Mouse (Mus musculus) spleen, embryonic (tissue): ENCODE measurements around the gene Stpg3.

Source experiments
- CTCF ChIA-PET: fragments of 350-600 bp; sonication (Branson Sonifier 250); formaldehyde crosslinking; loops from one replicate; lab custom pipeline; 2022; lab: Charles Lee

The Stpg3 gene

GRCm38 (mm10) chr2:25214444-25214843 lies at the start of gene Stpg3:
Stpg3 (minus strand) TSS chr2:25214637.
- CTCF ChIA-PET = no interaction called here

DNA sequence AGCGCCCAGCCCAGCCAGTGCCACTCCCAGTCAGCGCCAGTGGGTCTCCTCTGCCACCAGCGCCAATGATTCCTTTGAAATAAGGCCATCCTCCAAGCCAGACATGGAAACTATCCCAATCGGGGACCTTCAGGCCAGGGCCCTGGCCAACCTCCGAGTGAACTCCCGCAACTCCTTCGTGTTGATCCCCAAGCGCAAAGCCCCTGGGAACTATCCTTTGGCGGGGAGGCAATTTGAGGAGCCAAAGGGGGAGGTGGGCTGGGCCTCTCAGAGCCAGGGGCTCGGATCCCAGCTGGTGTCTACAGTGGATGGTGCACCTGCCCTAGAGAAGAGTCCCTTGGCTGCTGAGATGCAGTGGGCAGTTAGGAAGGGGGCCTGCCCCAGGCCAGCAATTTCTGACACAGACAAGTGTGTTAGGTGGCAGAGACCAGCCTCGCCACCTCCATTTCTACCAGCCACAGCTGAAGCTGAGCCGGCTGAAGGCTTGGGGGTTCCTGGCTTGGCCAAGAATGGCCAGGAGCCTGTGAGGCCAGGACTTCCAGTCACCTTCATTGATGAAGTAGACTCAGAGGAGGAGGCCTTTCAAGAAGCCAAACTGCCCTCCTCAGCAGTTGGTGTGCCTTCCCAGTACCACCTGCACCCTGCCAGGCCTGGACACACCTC lies 49.3 kb upstream of the Stpg3 start:
- CTCF ChIA-PET = no interaction called here

DNA sequence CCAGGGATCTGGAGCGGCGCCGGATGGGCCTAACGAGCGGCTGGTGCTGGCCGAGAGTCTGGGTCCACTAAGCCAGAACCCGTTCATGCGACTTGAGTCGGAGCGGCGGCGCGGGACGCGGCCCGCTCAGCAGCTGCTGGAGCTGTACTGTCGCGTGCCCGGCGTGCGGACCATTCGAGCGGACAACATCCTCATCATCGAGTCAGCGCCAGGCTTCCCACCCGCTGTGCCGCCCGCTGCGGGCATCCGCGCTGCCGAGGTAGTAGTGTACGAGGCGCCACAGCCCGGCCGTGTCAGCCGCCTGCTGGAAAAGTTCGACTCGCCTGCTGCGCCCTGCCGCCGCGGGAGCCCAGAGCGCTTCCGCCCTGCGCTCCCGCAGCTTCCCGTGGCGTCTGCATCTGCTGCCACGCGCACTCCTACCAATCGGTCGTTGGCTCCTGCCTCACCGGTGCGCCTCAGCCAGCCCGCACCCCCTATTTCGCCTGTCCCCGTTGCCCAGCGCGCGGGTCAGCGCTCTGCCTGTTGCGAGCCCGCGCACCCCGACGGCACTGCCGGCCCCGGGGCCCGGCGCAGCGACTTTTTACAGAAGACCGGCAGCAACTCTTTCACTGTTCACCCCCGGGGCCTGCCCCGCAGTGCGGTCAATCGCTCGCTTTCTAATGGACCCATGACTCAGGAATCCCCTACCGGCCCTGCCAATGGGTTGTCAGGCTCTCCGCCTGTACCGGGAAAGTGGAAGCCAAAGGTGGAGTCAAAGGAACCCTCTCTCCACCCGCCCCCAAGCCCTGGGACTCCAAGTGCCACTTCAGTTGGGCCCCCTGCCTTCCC lies 48.6 kb upstream of the Stpg3 start:
- CTCF ChIA-PET = interaction anchor here (0.8 kb wide), 1 partner anchor 9 kb away, joined by 5 read pairs; the partner anchor contains the start of genes Anapc2 and Ssna1

DNA sequence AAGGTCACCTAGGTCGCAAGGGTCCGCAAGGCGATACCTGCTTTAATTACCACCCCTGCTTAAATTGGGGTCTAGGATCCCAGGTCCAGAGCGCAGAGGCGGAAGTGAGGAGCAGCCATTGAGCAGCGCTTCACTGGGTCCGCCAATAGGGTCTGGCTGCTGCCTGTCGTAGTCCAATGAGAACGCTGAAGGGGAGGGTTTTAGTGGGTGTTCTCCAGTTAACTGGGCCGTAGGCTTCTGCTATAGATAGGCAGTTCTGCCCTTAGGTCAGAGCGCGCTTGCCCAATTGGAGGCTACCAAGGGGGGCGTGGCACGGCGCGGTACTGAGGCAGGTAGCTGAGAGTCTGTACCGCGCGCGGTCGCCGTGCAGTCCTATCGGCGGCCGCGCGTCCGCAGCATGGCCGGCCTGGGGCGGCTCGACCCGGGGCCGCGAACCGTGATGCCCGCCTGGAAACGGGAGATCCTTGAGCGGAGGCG lies 47.9 kb upstream of the Stpg3 start, which contains the start of gene Tprn:
Gene Tprn, plus strand, starts transcription at position 328 of the 477 bp plus-strand sequence.
- CTCF ChIA-PET = interaction anchor here (0.6 to 0.8 kb wide), 2 partner anchors 9 to 68 kb away, joined by 5 to 7 read pairs; partner anchors contain the start of genes Anapc2 and Ssna1

GRCm38 (mm10) chr2:25261870-25262269 lies 47.4 kb upstream of the Stpg3 start:
- CTCF ChIA-PET = interaction anchor here (0.6 kb wide), 1 partner anchor 67 kb away, joined by 7 read pairs; no protein-coding TSS in a partner anchor

DNA sequence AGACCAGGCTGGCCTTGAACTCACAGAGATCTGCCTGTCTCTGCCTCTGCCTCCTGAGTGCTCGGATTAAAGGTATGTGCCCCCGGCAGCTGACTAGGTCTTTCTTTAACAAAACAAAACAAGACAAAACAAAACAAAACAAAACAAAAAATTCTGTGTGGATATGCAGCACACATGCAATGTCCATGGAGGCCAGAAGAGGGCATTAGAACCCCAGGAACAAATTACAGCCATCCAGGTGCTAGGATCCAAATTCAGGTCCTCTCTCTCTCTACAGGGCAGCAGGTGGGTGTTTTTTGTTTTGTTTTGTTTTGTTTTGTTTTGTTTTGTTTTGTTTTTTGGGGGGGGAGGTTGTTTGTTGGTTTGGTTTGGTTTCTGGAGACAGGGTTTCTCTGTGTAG lies 44.5 kb upstream of the Stpg3 start:
- CTCF ChIA-PET = no interaction called here

DNA sequence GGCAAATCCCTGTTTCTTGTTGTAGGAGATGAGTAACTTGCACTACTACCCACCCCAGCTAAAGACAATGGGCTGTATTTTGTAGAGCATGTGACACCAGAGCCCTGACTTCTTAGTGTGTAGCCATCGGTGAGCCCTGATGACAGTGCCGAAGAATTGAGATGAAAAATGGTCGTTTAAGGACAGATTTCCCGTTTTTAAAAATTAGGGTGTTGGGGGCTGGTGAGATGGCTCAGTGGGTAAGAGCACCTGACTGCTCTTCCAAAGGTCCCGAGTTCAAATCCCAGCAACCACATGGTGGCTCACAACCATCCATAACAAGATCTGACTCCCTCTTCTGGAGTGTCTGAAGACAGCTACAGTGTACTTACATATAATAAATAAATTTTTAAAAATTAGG lies 42.8 kb upstream of the Stpg3 start:
- CTCF ChIA-PET = interaction anchor here (0.6 to 0.7 kb wide), 2 partner anchors 60 to 154 kb away, joined by 3 to 5 read pairs; no protein-coding TSS in a partner anchor

DNA sequence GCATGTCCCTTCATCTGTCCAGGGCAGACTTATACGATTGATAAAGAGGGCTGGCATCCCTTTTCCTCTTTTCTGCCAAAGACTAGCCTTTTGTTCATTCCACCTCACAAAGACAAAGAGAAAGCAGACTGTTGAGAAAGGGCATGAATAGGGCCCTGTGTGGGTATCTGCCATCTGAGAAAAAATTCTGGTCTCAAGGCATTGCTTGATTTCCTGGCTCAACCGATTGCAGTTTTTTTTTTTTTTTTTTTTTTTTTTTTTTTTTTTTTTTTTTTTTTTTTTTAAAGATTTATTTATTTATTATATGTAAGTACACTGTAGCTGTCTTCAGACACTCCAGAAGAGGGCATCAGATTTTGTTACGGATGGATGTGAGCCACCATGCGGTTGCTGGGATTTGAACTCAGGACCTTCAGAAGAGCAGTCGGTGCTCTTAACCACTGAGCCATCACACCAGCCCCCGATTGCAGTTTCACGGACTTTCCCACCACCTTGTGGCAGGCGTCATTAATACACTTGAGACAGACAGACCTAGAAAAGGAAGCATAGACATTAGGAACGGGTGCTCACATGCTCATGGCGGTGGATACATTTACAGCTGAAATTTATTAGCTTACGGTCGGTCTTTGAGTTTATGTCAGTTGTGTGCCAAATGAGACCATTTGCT lies 42.1 kb upstream of the Stpg3 start:
- CTCF ChIA-PET = interaction anchor here (0.6 to 1.5 kb wide), 4 partner anchors 28 to 154 kb away, joined by 3 to 5 read pairs (median 4); no protein-coding TSS in a partner anchor

DNA sequence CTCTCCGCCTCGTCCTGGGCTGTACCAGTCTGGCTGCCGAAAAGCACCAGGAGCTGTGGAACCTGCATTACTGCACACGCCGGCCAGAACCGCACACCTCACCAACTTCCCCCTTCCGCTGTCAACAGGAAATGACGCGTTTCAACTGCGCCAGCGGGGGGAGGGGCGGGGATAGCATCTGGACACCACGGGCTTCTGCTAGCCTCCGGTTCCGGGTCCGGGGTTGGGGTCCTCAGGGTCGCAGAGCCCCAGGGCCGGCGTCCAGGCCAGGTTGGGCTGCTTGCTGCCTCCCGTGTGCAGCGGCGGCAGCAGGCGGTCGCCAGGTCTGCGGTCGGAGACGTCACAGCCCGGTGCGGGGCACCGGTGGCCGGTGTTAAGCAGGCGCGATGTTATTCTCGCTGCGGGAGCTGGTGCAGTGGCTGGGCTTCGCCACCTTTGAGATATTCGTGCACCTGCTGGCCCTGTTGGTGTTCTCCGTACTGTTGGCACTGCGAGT lies 40.9 kb upstream of the Stpg3 start, which contains the start of gene Tmem203:
Gene Tmem203, plus strand, starts transcription at position 156 of the 496 bp plus-strand sequence.
- CTCF ChIA-PET = interaction anchor here (0.8 to 1.5 kb wide), 2 partner anchors 10 to 26 kb away, joined by 3 to 4 read pairs; no protein-coding TSS in a partner anchor

GRCm38 (mm10) chr2:25252331-25252730 lies 37.9 kb upstream of the Stpg3 start:
- CTCF ChIA-PET = interaction anchor here (1.1 kb wide), 1 partner anchor 31 kb away, joined by 4 read pairs; no protein-coding TSS in a partner anchor

- CTCF ChIA-PET = interaction anchor here (0.6 kb wide), 1 partner anchor 19 kb away, joined by 3 read pairs; no protein-coding TSS in a partner anchor
Measured at GRCm38 (mm10) chr2:25246183-25247072, 32.0 kb upstream of the Stpg3 start, which contains the start of gene AL732309.1. AL732309.1 (minus strand) TSS chr2:25246863.

- CTCF ChIA-PET = interaction anchor here (0.7 kb wide), 1 partner anchor 47 kb away, joined by 11 read pairs; no protein-coding TSS in a partner anchor
Measured at GRCm38 (mm10) chr2:25244144-25244543, 29.7 kb upstream of the Stpg3 start.

DNA sequence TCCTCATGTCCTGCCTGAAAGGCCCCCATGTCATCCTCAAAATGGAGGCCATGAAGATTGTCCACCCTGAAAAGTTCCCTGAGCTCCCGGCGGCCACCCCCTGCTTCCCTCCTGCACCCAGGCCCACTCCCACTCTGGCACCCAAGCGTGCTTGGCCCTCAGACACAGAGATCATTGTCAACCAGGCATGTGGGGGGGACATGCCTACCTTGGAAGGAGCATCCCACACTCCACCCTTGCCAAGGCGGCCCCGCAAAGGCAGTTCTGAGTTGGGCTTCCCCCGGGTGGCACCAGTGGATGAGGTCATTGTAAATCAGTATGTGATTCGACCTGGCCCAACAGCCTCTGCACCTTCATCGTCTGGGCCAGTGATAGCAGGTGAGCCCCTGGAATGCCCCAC lies 28.9 kb upstream of the Stpg3 start:
- CTCF ChIA-PET = interaction anchor here (0.5 to 0.9 kb wide), 3 partner anchors 11 to 117 kb away, joined by 3 read pairs; no protein-coding TSS in a partner anchor

GRCm38 (mm10) chr2:25242101-25242506 lies 27.7 kb upstream of the Stpg3 start, which contains the start of the genes Rnf208 and Cysrt1:
Rnf208 (plus strand) TSS chr2:25242255.
Cysrt1 (minus strand) TSS chr2:25242452.
- CTCF ChIA-PET = interaction anchor here (0.6 to 1.4 kb wide), 2 partner anchors 14 to 48 kb away, joined by 3 to 4 read pairs; no protein-coding TSS in a partner anchor

DNA sequence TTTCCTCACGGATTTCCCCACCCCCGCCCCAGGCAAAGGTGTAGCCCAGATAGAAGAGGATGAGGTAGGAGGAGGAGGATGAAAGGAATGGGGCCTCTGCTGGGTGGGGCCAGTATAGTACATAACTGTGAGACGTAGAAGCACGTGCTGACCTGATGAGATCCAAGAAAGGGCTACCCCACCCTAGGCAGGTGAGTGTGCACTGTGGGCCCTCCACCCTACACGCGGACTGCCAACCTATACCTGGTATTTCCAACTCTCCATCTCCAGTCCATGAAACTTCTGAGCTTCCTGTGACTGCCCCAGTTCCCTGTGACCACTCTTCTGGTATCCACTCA lies 27.0 kb upstream of the Stpg3 start:
- CTCF ChIA-PET = interaction anchor here (1.4 kb wide), 1 partner anchor 48 kb away, joined by 3 read pairs; no protein-coding TSS in a partner anchor

GRCm38 (mm10) chr2:25240723-25241437 lies 26.4 kb upstream of the Stpg3 start:
- CTCF ChIA-PET = interaction anchor here (0.6 to 1.4 kb wide), 6 partner anchors 8 to 647 kb away, joined by 3 to 4 read pairs (median 3); no protein-coding TSS in a partner anchor

GRCm38 (mm10) chr2:25240310-25240709 lies 25.9 kb upstream of the Stpg3 start:
- CTCF ChIA-PET = interaction anchor here (0.6 to 1.0 kb wide), 5 partner anchors 9 to 648 kb away, joined by 3 to 4 read pairs (median 3); no protein-coding TSS in a partner anchor

DNA sequence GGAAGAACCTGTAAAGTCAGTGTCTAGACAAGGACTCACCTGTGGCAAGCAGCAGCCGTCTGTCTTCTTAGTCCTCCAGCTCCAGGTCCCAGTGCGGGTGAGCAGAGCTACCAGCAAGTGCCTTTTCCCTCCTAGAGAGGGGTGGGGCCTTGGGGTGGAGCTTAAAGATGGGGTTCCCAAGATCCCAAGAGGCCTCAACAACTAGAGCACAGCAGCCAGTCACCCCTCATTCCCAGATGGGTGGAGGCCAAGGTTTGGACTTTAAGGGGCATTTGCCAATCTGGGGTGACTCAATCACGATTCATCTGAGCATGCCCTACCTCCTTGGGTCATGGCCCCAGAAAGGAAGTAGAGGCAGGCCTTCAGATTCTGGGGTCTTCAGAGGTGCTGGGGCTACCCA lies 25.3 kb upstream of the Stpg3 start:
- CTCF ChIA-PET = no interaction called here
